Mouse (Mus musculus) hindbrain, embryonic 12.5 days (tissue): ENCODE results near the gene Gm13288. TPM values are rescaled to one million over a fixed set of nuclear protein-coding genes. Genes with fewer than 3 reads are reported as not detected.

ENCODE experiments used
- polyA plus RNA-seq: library from polyadenylated mRNA; unstranded; fragments of >200 nt; fragmentation: Nextera tagmentation; extraction: Ambion mirVana; gene quantifications from 2 replicates; pipeline ENCODE4 v1.2.1, GENCODE M21; 2016

The Gm13288 gene
- polyA plus RNA-seq, 1 experiment from 2014 or later, result not detected

Other genes with a start within 250 kb of the Gm13288 start
- not detected in 2 replicates for gene Ifna15, start 247.3 kb upstream of the Gm13288 start, polyA plus RNA-seq
- not detected in 2 replicates for gene Ifna14, start 233.7 kb upstream of the Gm13288 start, polyA plus RNA-seq
- gene Ifna9, start 213.1 kb upstream of the Gm13288 start, polyA plus RNA-seq, result not detected in 2 replicates
- not detected in 2 replicates for gene Ifna12, start 202.2 kb upstream of the Gm13288 start, polyA plus RNA-seq
- gene C87499, start 171.1 kb upstream of the Gm13288 start, polyA plus RNA-seq, result not detected in 2 replicates
- gene Ifna13, start 161.1 kb upstream of the Gm13288 start, polyA plus RNA-seq, result not detected in 2 replicates
- gene Ifna16, start 128.6 kb upstream of the Gm13288 start, polyA plus RNA-seq, result not detected in 2 replicates
- not detected in 2 replicates for gene Ifna2, start 121.6 kb upstream of the Gm13288 start, polyA plus RNA-seq
- gene Ifnab, start 114.2 kb upstream of the Gm13288 start, polyA plus RNA-seq, result not detected in 2 replicates
- 1.4 and 1.9 TPM in 2 replicates for gene Gm26566, start 83.7 kb upstream of the Gm13288 start, polyA plus RNA-seq
- 144 and 152 TPM in 2 replicates for gene Klhl9, start 83.1 kb upstream of the Gm13288 start, polyA plus RNA-seq
- not detected in 2 replicates for gene Gm13271, start 50.7 kb upstream of the Gm13288 start, polyA plus RNA-seq
- 0.31 and 0.39 TPM in 2 replicates for gene Gm13283, start 45.4 kb upstream of the Gm13288 start, polyA plus RNA-seq
- gene Gm13290, start 31.7 kb upstream of the Gm13288 start, polyA plus RNA-seq, result not detected in 2 replicates
- not detected in 2 replicates for gene Gm13289, start 28.6 kb upstream of the Gm13288 start, polyA plus RNA-seq
- not detected in 2 replicates for gene Gm13272, start 25.7 kb upstream of the Gm13288 start, polyA plus RNA-seq
- gene Ifnz, start 23.4 kb upstream of the Gm13288 start, polyA plus RNA-seq, result not detected in 2 replicates
- 0.62 TPM in 1 of 2 replicates, not detected in the other for gene Gm13276, start 19.8 kb upstream of the Gm13288 start, polyA plus RNA-seq
- gene Gm13277, start 16.9 kb upstream of the Gm13288 start, polyA plus RNA-seq, result not detected in 2 replicates
- not detected in 2 replicates for gene Gm13278, start 14.0 kb upstream of the Gm13288 start, polyA plus RNA-seq
- gene Gm13275, start 11.0 kb upstream of the Gm13288 start, polyA plus RNA-seq, result not detected in 2 replicates
- not detected in 2 replicates for gene Gm13279, start 8.1 kb upstream of the Gm13288 start, polyA plus RNA-seq
- 0.26 and 0.95 TPM in 2 replicates for gene Gm13285, start 5.9 kb upstream of the Gm13288 start, polyA plus RNA-seq
- not detected in 2 replicates for gene Gm13287, start 2.3 kb upstream of the Gm13288 start, polyA plus RNA-seq
- gene Ifna7, start 10.7 kb downstream of the Gm13288 start, polyA plus RNA-seq, result not detected in 2 replicates
- not detected in 2 replicates for gene Ifna11, start 14.4 kb downstream of the Gm13288 start, polyA plus RNA-seq
- gene Ifna6, start 21.9 kb downstream of the Gm13288 start, polyA plus RNA-seq, result not detected in 2 replicates
- gene Ifna5, start 30.0 kb downstream of the Gm13288 start, polyA plus RNA-seq, result not detected in 2 replicates
- gene Ifna4, start 36.3 kb downstream of the Gm13288 start, polyA plus RNA-seq, result not detected in 2 replicates
- gene Ifna1, start 44.6 kb downstream of the Gm13288 start, polyA plus RNA-seq, result not detected in 2 replicates
- gene Ifne, start 74.7 kb downstream of the Gm13288 start, polyA plus RNA-seq, result not detected in 2 replicates